Comparison of ENCODE assay signal across 8 mouse cellular contexts in genomic region chr10:79554330-79555237, GRCm38 (mm10). TPM values are rescaled to one million over a fixed set of nuclear protein-coding genes. Genes with fewer than 3 reads are reported as not detected.
A peak's percentile ranks its signal among the peaks of the same experiment; 100 is the strongest.
DNase-seq lines count a peak whose midpoint lies in the region; ATAC-seq lines count a peak whose summit lies in the region.

TSS of gene Mier2 (minus strand) at chr10:79555199.

- ATAC-seq in intestine, embryonic 16.5 days: peak; percentile 89
- ATAC-seq in midbrain, embryonic 11.5 days (ENCODE audit: low FRiP score): peak; percentile 90
- no peak for ATAC-seq in erythroid progenitor cell, adult 5-6 weeks (replicated peaks; ENCODE audit: low FRiP score, poor library complexity, severe bottlenecking)

- peak within 1 kb of the TSS; percentile 95 for H3K9ac ChIP-seq in intestine, embryonic 16.5 days (ENCODE audit: low read depth, low read length)
- H3K9ac ChIP-seq in midbrain, embryonic 11.5 days (ENCODE audit: low read length): peak within 1 kb of the TSS; percentile 96

- H3K9me3 ChIP-seq in intestine, embryonic 16.5 days (ENCODE audit: control insufficient read depth, low read length): no peaks in the 10 kb centered on the region
- no peaks in the 10 kb centered on the region for H3K9me3 ChIP-seq in midbrain, embryonic 11.5 days (ENCODE audit: control insufficient read depth, low read length)

- DNase-seq in adrenal gland, adult 2 months: peak; percentile 90
- DNase-seq in embryo, embryonic 10.5 days (ENCODE audit: low spot score): peak; percentile 78
- peak; percentile 71 to 75 for DNase-seq in gastrocnemius, postnatal 4 days (ENCODE audit: low spot score in 2 of 2)
- DNase-seq in left cerebral cortex, postnatal 4 days: peak; percentile 83
- DNase-seq in midbrain, embryonic 11.5 days (ENCODE audit: low spot score, missing footprints): peak; percentile 97
- peak; percentile 36 for DNase-seq in skeletal muscle tissue, adult 2 months (ENCODE audit: low read depth, low spot score)

- WGBS in intestine, embryonic 16.5 days: under 1% methylated on average over 102 of the region's 108 CpGs
- under 1% methylated on average over 94 of the region's 108 CpGs for WGBS in midbrain, embryonic 11.5 days

- no peaks in the 10 kb centered on the region for H3K36me3 ChIP-seq in intestine, embryonic 16.5 days (ENCODE audit: control insufficient read depth, insufficient read depth, low read length)
- peaks cover 3% of the 10 kb centered on the region for H3K36me3 ChIP-seq in midbrain, embryonic 11.5 days (ENCODE audit: control insufficient read depth, insufficient read depth, low read length)

- H3K4me3 ChIP-seq in intestine, embryonic 16.5 days (ENCODE audit: low read length): peak within 1 kb of the TSS; percentile 90
- peak within 1 kb of the TSS; percentile 95 for H3K4me3 ChIP-seq in midbrain, embryonic 11.5 days (ENCODE audit: low read depth, low read length)

- intact Hi-C loops in left cerebral cortex, postnatal 4 days (cut with DNase I): no loop called here

- no peak within 1 kb of the TSS for H3K27ac ChIP-seq in intestine, embryonic 16.5 days (ENCODE audit: low read length)
- no peak within 1 kb of the TSS; the same call in 1 of the 2 replicates for H3K27ac ChIP-seq in midbrain, embryonic 11.5 days (ENCODE audit: low read depth, low read length)

- no peaks in the 10 kb centered on the region for H3K27me3 ChIP-seq in intestine, embryonic 16.5 days (replicated peaks; ENCODE audit: control insufficient read depth, insufficient read depth, low read length)
- no peaks in the 10 kb centered on the region for H3K27me3 ChIP-seq in midbrain, embryonic 11.5 days (ENCODE audit: control insufficient read depth, insufficient read depth, low read length)

- peak within 1 kb of the TSS; percentile 95 for H3K4me2 ChIP-seq in intestine, embryonic 16.5 days (ENCODE audit: low read depth, low read length)
- H3K4me2 ChIP-seq in midbrain, embryonic 11.5 days: peak within 1 kb of the TSS; percentile 84

- peaks cover 20% of the 10 kb centered on the region for H3K4me1 ChIP-seq in intestine, embryonic 16.5 days (ENCODE audit: control insufficient read depth, insufficient read depth, low read length)
- H3K4me1 ChIP-seq in midbrain, embryonic 11.5 days (ENCODE audit: control insufficient read depth, insufficient read depth, low read length): peaks cover 7% of the 10 kb centered on the region

RNA-seq across cellular contexts. Expression of gene Mier2, which starts in this region (rescaled TPM):
- 10 to 100 TPM; 26.7 to 30.9 TPM for total RNA-seq in adrenal gland, adult 2 months (2021)
- 150 and 154 TPM in 2 replicates for polyA plus RNA-seq in adrenal gland, adult 2 months (2012; rRNA removed)
- 10 to 100 TPM; 24.0 to 25.4 TPM for total RNA-seq in gastrocnemius, postnatal 4 days (2021)
- 36.7 and 38.4 TPM in 2 replicates for polyA plus RNA-seq in intestine, embryonic 16.5 days (2015; fragmentation: Nextera tagmentation; extraction: Ambion mirVana)
- 10 to 100 TPM; 51.2 to 56.5 TPM for total RNA-seq in left cerebral cortex, postnatal 4 days (2021)
- polyA plus RNA-seq in midbrain, embryonic 11.5 days (2014; fragmentation: Nextera tagmentation; extraction: Ambion mirVana): 33.0 and 41.8 TPM in 2 replicates
- total RNA-seq in erythroid progenitor cell, adult 5-6 weeks (2015; ENCODE audit: low replicate concordance): not detected in 2 replicates
- total RNA-seq in erythroid progenitor cell, adult 5-6 weeks (2017; ENCODE audit: low replicate concordance): 0.77 TPM in 1 of 2 replicates, not detected in the other

Comparison
In these comparisons a context has a peak if more than half of its experiments do, and no peak if none do; other contexts are left out.
1. RNA of gene Mier2 (total RNA-seq): 51.2 to 56.5 TPM in left cerebral cortex, postnatal 4 days, 26.7 to 30.9 TPM in adrenal gland, adult 2 months and 24.0 to 25.4 TPM in gastrocnemius, postnatal 4 days; 0.77 TPM in erythroid progenitor cell, adult 5-6 weeks; every median in the first group is over 10 times any median in the second.
2. DNase-seq: peak in every context shown above with its lines; median percentile 97 in midbrain, embryonic 11.5 days; 90 in adrenal gland, adult 2 months; 83 in left cerebral cortex, postnatal 4 days; 78 in embryo, embryonic 10.5 days; 73 in gastrocnemius, postnatal 4 days; 36 in skeletal muscle tissue, adult 2 months.